Mouse (Mus musculus) cerebellum, postnatal 10 days (tissue): ENCODE data around the gene Dio1.

ENCODE experiments used
- DNase-seq, 2 experiments: peaks; one replicate each; pipeline ENCODE4 v3.0.0; 2021; ENCODE audit warnings: mixed read lengths in 2 of 2

The Dio1 gene

GRCm38 (mm10) chr4:107306966-107307365, at the start of gene Dio1:
TSS of gene Dio1 (minus strand) at chr4:107307169.
- DNase-seq, result peak; percentile 62 to 74

GRCm38 (mm10) chr4:107354543-107354942, 47.6 kb upstream of the Dio1 start:
- DNase-seq, result no peak

DNA sequence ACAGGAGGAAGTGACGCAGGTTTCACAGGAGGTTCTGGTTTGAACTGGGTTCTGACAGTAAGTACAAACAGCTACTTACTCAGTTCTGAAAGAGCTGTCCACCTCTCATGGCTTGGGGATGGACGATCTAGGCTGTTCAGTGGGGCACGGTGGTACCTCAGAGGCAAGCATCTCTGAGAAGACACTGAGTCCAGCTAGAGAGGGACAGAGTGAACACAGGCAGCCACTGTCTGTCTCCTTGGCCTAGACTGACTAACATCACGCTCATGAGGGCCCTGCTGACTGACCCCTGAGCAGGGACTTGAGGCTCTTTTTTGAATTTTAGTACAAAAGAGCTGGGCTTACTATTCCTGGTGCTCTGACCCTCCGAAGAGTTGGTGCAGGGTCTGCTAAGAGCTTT, 47.2 kb upstream of the Dio1 start:
- DNase-seq, result no peak

DNA sequence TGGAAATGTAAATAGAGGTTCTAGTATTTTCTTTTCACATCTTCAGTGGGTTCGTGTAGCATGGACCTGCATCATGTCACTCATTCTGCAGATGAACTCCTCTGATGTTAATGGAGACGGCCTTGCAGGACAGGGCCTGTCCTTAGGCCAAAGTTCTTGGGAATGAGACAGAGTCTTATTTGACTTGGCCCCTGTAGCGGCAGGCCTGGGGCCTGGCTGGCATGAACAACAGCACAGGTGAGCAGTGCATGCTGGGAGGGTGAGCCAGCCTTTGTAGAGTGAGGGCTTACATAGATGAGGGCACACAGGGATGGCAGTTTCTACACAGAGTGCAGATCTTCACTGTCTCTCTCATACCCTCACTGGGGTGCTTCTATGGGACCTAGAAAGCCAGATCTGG, 46.6 kb upstream of the Dio1 start:
- no peak for DNase-seq

GRCm38 (mm10) chr4:107351368-107351767, 44.4 kb upstream of the Dio1 start:
- DNase-seq, result no peak

DNA sequence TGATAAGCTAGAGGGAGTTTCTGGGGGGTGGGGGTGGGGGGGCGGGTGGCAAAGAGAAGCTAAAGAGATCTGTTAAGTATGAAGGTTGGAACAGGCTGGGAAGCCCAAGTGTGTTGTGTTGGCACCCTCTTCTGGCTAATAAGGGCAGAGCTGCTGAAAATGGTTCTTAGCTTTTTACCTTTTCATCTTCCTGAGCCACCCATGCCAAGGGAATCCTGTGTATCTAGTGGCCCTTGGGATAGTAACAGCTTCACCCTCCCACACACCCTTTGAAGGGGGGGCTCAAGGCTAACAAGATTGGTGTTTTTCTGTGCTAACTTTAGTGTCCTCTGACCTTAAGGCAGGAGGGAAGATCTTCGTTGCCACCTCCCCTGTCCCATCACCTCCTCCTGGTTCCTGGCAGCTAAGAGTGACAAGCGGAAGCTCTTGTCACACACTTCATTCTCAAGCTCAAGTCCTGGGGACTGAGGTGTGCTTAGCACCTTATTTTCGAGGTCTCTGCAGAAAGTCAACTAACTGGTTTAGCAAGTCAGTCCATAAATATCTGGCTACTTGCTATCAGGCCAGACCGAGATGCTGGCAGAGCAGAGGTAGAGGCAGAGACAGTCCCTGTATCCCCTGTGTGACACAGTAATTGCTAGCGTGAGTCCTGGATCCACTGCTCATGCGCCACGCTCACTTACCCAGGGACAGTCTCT, 42.5 kb upstream of the Dio1 start:
- peak; percentile 67 to 77 for DNase-seq

- DNase-seq, result peak; percentile 63 to 72
These were observed 41.8 kb upstream of the Dio1 start for GRCm38 (mm10) chr4:107348529-107349310.

DNA sequence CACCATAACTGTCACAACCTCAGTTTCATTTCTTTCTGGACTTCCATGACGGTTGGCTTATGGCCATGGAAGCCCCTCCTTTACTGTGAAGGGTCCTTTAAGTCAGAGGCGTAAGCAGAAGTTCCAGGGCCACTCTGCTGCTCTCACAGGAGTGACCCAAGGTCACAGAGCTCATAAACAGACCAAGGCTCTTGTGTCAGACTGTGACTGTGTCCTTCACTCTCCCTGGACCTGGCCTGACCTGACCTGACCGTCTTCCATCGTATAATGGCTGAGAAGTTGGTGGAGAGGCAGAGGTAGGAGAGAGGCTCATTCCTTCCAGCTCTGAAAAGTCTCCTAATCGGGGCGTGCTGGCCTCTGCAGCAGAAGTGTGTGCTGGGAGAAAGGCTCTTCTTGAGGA, 40.3 kb upstream of the Dio1 start:
- DNase-seq, result no peak

- DNase-seq, result no peak
These were observed 37.6 kb upstream of the Dio1 start for GRCm38 (mm10) chr4:107344612-107345011.

GRCm38 (mm10) chr4:107341354-107341753, 34.4 kb upstream of the Dio1 start:
- peak in 1 of 2 experiments; percentile 48 for DNase-seq

- DNase-seq, result no peak
These were observed 30.5 kb upstream of the Dio1 start for GRCm38 (mm10) chr4:107337455-107337854.

DNA sequence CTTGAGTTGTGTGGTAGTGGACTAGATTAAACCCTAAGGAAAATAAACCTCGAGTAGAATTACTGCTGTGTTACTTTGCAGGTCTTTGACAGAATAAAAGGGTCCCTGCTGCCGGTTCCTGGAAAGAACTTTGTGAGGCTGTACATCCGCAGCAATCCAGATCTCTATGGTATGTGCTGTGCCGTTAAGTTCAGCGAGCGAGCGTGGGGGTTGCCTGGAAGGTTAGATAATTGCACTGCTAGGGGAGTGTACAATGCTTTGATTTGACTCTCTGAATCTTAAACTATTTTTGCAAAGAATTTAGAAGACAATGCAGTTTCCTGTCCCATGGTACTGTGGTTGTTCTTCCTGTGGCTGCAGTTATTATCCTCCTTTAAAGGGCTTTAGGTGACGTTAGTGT, 29.4 kb upstream of the Dio1 start:
- DNase-seq, result no peak

GRCm38 (mm10) chr4:107333514-107333913, 26.5 kb upstream of the Dio1 start:
- DNase-seq, result no peak

GRCm38 (mm10) chr4:107328530-107328929, 21.6 kb upstream of the Dio1 start:
- DNase-seq, result no peak

DNA sequence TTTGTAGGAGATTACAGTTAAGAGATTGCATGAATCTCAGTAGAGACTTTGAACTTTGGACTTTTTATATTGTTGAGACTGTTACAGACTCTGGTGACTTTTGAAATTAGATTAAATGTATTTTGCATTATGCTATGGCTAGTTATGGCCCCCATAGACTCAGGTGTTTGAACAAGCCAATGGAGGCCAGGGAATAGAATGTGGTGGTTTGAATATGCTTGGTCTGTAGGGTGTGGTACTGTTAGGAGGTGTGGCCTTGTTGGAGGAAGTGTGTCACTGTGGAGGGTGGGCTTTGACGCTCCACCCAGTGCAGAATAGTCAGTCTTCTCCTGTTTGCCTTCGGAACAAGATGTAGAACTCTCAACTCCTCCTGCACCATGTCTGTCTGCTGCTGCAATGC, 16.1 kb upstream of the Dio1 start:
- no peak for DNase-seq

DNA sequence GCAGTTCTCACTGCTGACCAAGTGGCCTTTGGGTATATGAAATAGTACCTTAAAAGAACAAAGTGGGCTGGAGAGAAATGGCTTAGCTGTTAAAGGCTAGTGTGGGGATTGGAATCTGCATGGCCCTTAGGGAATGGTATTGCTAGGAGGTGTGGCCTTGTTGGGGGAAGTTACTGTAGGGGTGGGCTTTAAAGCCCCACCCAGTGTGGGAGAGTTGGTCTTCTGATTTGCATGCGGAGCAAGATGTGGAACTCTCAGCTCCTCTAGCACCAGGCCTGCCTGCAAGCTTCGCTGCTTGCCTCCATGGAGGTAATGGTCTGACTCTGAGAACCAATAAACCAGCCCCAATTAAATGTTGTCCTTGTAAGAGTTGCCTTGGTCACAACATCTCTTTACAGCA, 14.1 kb upstream of the Dio1 start:
- DNase-seq, result no peak

DNA sequence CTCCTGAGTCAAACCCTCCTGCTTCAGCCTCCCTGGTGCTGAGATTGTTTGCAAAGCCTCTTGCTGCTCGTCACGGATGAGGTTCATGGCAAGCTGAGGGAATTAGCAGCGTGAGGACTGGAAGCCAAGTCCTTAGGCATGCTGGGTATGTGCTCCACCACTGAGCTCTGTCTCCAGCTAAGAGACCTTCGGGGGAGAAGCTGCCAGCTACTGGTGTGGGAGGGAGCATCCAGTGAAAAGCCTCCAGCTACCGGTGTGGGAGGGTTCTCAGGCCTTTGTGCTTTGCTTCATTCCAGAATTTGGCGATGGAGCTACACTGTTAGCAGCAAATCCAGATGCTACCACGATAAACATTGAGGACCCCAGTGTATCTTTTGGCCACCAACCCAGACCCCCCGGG, 11.7 kb upstream of the Dio1 start:
- no peak for DNase-seq

GRCm38 (mm10) chr4:107314479-107314805, 7.5 kb upstream of the Dio1 start:
- DNase-seq, result no peak

- peak; percentile 93 to 94 for DNase-seq
These were observed 6.9 kb upstream of the Dio1 start, which contains the start of gene Yipf1 for GRCm38 (mm10) chr4:107313690-107314478. TSS of gene Yipf1 (plus strand) at chr4:107314363.

DNA sequence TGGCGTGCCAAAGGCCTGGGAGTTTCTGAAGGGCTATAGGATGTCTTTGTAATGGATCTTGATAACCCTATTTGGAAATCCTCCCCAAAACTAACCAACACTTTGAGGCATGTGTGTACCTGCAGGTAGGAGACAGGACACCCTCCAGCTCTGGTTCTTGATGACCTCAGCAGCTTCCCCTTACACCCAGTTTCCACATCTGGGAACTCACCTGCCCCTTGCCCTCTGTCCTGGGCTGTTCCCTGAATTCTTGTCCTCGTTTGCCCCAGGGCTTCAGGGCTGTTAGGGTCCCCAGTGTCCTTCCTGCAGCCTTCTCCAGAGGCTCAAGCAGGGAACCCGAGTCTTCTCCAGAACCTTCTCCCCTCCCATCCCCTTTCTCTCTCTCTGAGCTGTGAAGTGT, 3.4 kb downstream of the Dio1 start:
- no peak for DNase-seq

DNA sequence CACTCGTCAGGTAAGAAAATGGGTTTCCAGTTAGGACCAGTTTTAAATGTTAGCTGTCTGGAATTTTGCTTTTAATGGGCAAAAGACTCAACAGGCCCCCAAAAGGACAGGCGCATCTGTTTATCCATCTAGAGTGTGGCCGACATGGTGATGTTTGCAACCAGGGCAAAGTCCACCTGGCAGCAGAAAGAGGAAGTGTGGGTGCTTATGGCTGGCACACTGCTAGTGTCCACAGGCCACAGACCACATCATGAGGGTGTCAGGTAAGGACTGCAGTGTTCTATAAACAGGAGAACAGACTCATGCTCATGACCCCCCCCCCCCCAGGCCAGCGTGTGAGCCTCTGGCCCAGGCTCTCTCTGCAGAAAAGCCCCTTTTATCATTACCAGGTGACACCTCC, 4.1 kb downstream of the Dio1 start:
- no peak for DNase-seq

DNA sequence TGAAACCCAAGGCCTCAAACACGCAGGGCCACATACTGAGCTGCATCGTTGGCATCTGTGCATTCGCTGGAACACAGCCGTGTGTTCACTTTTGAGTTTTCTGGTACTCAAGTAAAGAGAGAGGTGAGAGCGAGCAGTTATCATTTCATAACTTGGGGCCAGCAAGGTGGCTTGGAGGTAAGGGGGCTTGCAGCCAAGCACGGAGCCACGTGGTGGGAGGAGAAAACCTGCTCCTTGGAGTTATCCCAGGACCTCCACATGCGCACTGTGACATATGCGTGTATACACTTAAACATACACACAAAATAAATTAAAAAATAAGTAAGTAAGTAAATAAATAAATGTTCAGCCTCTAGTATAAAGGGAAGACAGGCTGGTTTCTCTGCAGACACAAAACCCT, 4.7 kb downstream of the Dio1 start:
- peak; percentile 48 to 51 for DNase-seq

DNA sequence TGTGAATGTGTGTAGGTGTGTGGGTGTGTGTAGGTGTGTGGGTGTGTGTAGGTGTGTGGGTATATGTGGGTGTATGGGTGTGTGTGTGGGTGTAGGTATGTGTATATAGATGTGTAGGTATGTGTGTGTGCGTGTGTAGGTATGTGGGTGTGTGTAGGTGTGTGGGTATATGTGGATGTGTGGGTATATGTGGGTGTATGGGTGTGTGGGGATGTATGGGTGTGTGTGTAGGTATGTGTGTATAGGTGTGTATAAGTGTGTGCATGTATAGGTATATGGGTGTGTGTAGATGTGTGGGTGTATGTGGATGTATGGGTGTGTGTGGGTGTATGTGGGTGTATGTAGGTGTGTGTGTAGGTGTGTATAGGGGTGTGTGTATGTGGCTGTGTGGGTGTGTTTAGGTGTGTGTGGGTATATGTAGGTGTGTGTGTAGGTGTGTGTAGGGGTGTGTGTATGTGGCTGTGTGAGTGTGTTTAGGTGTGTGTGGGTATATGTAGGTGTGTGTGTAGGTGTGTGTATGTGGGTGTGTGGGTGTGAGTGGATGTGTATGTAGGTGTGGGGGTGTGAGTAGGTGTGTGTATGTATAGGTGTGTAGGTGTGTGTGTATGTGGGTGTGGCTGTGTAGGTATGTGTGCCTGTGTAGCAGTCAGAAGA, 5.9 kb downstream of the Dio1 start:
- no peak for DNase-seq
